Mouse (Mus musculus) frontal cortex, adult 2 months (tissue): ENCODE data around the gene Ccdc106. TPM values are rescaled to one million over a fixed set of nuclear protein-coding genes. Genes with fewer than 3 reads are reported as not detected.

ENCODE experiments used
- polyA plus RNA-seq: library from polyadenylated mRNA; depleted of rRNA; stranded (reverse); fragments of >200 nt; gene quantifications from 2 replicates; pipeline ENCODE4 v1.2.3, GENCODE M21; 2012; rRNA removed

The Ccdc106 gene
- polyA plus RNA-seq, 1 experiment = 81.7 TPM

Other genes with a start within 250 kb of the Ccdc106 start
- gene Fam71e2, start 249.3 kb upstream of the Ccdc106 start, polyA plus RNA-seq = 0.02 TPM in 1 of 2 replicates, not detected in the other
- gene Il11, start 237.7 kb upstream of the Ccdc106 start, polyA plus RNA-seq = 0.25 and 0.38 TPM in 2 replicates
- not detected in 2 replicates for gene Tmem190, start 237.6 kb upstream of the Ccdc106 start, polyA plus RNA-seq
- gene Tmem238, start 230.9 kb upstream of the Ccdc106 start, polyA plus RNA-seq = 4.3 and 5.1 TPM in 2 replicates
- 306 and 348 TPM in 2 replicates for gene Rpl28, start 227.7 kb upstream of the Ccdc106 start, polyA plus RNA-seq
- 146 and 177 TPM in 2 replicates for gene Ube2s, start 208.0 kb upstream of the Ccdc106 start, polyA plus RNA-seq
- gene Shisa7, start 175.9 kb upstream of the Ccdc106 start, polyA plus RNA-seq = 149 and 155 TPM in 2 replicates
- gene Isoc2b, start 150.3 kb upstream of the Ccdc106 start, polyA plus RNA-seq = 10.6 and 13.8 TPM in 2 replicates
- gene Isoc2a, start 143.4 kb upstream of the Ccdc106 start, polyA plus RNA-seq = 10.7 and 12.0 TPM in 2 replicates
- gene Gm36210, start 114.0 kb upstream of the Ccdc106 start, polyA plus RNA-seq = 0.44 and 0.53 TPM in 2 replicates
- gene Zfp628, start 105.3 kb upstream of the Ccdc106 start, polyA plus RNA-seq = 9.6 and 10.8 TPM in 2 replicates
- gene Nat14, start 98.5 kb upstream of the Ccdc106 start, polyA plus RNA-seq = 99.2 and 108 TPM in 2 replicates
- gene Ssc5d, start 94.8 kb upstream of the Ccdc106 start, polyA plus RNA-seq = 11.1 and 12.5 TPM in 2 replicates
- gene Sbk2, start 56.1 kb upstream of the Ccdc106 start, polyA plus RNA-seq = 0.22 and 0.27 TPM in 2 replicates
- gene Sbk3, start 49.4 kb upstream of the Ccdc106 start, polyA plus RNA-seq = 2.2 and 2.5 TPM in 2 replicates
- gene Zfp579, start 24.4 kb upstream of the Ccdc106 start, polyA plus RNA-seq = 49.7 and 60.9 TPM in 2 replicates
- gene Zfp524, start 6.1 kb upstream of the Ccdc106 start, polyA plus RNA-seq = 11.7 and 13.5 TPM in 2 replicates
- gene Fiz1, start 5.9 kb upstream of the Ccdc106 start, polyA plus RNA-seq = 22.7 TPM in 2 replicates
- gene Gm44973, start 5.1 kb upstream of the Ccdc106 start, polyA plus RNA-seq = not detected in 2 replicates
- gene Zfp865, start 177 bp upstream of the Ccdc106 start, polyA plus RNA-seq = 33.1 and 35.5 TPM in 2 replicates
- gene 4632433K11Rik, start 13.6 kb downstream of the Ccdc106 start, polyA plus RNA-seq = not detected in 2 replicates
- 8.4 and 8.8 TPM in 2 replicates for gene Zfp784, start 17.9 kb downstream of the Ccdc106 start, polyA plus RNA-seq
- 49.7 and 56.0 TPM in 2 replicates for gene Zfp580, start 31.0 kb downstream of the Ccdc106 start, polyA plus RNA-seq
- 225 and 229 TPM in 2 replicates for gene U2af2, start 41.6 kb downstream of the Ccdc106 start, polyA plus RNA-seq
- gene Epn1, start 59.7 kb downstream of the Ccdc106 start, polyA plus RNA-seq = 387 and 425 TPM in 2 replicates
- not detected in 2 replicates for gene Rfpl4, start 96.4 kb downstream of the Ccdc106 start, polyA plus RNA-seq
- gene Rasl2-9, start 105.4 kb downstream of the Ccdc106 start, polyA plus RNA-seq = 0.40 and 0.61 TPM in 2 replicates
- not detected in 2 replicates for gene Vmn1r55, start 129.1 kb downstream of the Ccdc106 start, polyA plus RNA-seq
- gene Vmn1r56, start 176.2 kb downstream of the Ccdc106 start, polyA plus RNA-seq = not detected in 2 replicates
- not detected in 2 replicates for gene Vmn1r57, start 197.9 kb downstream of the Ccdc106 start, polyA plus RNA-seq